Mouse (Mus musculus): ENCODE data around the gene Casc1.
A peak's percentile ranks its signal among the peaks of the same experiment; 100 is the strongest.
"Not testable (repeated sequence)": the region's sequence is repeated elsewhere in the genome, so short reads cannot be mapped to it uniquely, and the experiment has no call there.

The Casc1 gene

DNA sequence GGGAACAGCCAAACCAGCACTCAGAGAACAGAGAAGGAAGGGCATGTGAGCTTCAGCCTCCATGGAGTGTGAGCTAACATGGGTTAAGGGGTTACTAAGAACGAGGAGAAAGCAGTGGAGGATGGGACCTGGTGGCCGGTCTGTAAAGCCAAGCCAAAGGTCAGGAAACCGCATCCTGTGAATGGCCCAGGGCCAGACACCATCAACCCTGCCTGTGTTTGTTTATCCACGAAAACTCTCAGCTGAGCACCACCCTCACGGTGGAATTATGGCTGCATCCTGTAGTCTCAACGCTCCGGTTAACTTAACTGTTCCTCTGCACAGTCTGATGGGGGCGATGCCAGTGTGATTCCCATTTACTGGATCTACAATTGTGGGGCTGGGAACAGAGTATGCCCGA is 75.0 kb downstream of the Casc1 start:
- DNase-seq = no peak

- DNase-seq = no peak
These were observed 75.5 kb downstream of the Casc1 start for GRCm38 (mm10) chr6:145135295-145135694.

DNA sequence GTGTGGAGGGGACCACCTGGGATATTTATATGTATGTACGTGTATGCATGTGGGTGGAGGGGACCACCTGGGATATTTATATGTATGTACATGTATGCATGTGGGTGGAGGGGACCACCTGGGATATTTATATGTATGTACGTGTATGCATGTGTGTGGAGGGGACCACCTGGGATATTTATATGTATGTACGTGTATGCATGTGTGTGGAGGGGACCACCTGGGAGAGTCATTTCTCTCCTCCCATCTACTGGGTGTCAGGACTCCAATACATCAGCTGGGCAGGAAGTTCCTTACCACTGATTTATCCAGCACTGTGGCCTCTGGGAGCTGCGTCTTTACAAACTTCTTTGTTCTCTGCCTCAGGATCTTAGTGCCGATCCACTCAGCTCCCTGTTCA is 77.8 kb downstream of the Casc1 start:
- DNase-seq = not testable (repeated sequence)

GRCm38 (mm10) chr6:145131991-145132390 is 78.8 kb downstream of the Casc1 start:
- no peak for DNase-seq

DNA sequence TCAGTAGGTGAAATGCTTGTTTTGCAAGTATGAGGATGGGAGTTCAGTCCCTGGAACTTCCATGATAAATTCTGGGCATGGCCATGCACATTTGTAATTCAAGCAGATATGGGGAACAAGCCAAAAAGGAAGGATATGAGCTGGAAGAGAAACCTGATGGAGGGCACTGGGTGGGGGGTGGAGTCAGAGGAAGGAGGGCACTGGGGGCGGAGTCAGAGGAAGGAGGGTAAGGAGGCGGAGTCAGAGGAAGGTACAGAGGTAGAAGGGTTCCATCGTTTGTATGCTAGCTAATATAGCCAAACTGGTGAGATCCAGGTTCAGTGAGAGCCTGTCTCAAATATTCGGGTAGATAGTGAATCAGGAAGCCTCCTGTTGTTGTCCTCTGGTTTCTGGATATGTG is 81.2 kb downstream of the Casc1 start:
- DNase-seq = peak; percentile 48

DNA sequence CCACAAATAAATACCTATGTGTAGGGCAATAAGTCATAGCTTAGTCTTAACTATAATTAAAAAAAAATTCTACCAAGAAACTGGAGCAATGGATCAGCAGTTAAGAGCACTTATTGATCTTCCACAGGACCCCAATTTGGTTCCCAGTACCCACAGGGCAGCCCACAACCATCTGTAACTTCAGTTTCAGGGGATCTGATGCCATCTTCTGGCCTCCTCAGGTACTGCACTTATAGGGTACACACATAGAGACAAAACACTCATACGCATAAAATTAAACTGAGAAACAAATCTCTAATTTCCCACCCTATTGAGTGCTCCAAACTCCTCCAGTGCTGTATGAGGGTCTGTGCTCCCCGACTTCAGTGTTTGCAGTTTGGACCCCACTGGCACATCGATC is 83.2 kb downstream of the Casc1 start:
- DNase-seq = peak; percentile 45

- DNase-seq = peak; percentile 27
These were observed 85.2 kb downstream of the Casc1 start for GRCm38 (mm10) chr6:145125591-145126113.
